ENCODE assay signal across 8 mouse cellular contexts in the genomic region with DNA sequence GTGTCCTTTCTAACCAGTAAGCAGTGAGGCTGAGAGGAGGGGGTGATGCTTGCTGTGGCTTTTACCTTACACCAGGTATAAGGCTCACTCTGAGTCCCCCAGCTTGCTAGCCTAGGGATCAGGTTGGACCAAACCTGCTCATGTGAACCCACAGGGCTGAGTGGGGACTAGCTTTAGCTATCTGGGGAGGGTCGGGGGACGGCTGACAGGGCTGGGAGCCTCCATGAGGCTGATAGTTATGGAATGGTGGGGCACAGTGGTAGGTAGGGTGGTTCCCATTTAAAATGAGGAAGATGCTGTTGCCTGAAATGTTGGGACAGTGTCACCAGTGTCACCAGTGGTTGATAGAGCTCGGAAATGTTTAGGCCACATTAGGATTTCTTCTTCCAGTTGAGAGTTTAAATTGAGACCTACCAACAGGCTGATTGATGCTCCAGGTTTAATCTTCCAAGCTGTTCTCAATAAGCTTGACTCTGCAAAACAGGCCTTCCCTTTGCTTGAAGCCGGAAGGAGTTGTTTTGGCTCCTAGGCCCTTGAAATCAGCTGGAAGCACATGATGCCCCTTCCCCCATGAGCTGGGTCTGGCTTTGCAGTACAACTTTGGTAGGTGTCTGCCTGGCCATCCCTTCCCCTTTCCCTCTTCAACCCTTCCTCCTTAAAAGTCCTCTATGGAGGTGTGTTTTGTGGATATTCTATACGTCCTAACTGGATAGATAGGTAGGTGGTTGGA. TPM values are rescaled to one million over a fixed set of nuclear protein-coding genes. Genes with fewer than 3 reads are reported as not detected.
A peak's percentile ranks its signal among the peaks of the same experiment; 100 is the strongest.
DNase-seq lines count a peak whose midpoint lies in the region; ATAC-seq and TF ChIP-seq lines count a peak whose summit lies in the region.

No protein-coding gene starts in this region.

- no peaks in the 10 kb centered on the region for H3K9me3 ChIP-seq in hindbrain, embryonic 12.5 days (replicated peaks)
- H3K9me3 ChIP-seq in liver, embryonic 16.5 days (replicated peaks; ENCODE audit: control insufficient read depth, low read length) = no peaks in the 10 kb centered on the region

- peak overlapping the region; percentile 59 for H3K4me3 ChIP-seq in hindbrain, embryonic 12.5 days
- H3K4me3 ChIP-seq in liver, embryonic 16.5 days (ENCODE audit: low read depth, low read length) = peak overlapping the region; percentile 77

- H3K4me1 ChIP-seq in hindbrain, embryonic 12.5 days = peaks cover 35% of the 10 kb centered on the region
- H3K4me1 ChIP-seq in liver, embryonic 16.5 days (ENCODE audit: control insufficient read depth, low read depth, low read length) = peaks cover 5% of the 10 kb centered on the region

- no peaks in the 10 kb centered on the region for H3K36me3 ChIP-seq in hindbrain, embryonic 12.5 days
- no peaks in the 10 kb centered on the region for H3K36me3 ChIP-seq in liver, embryonic 16.5 days (ENCODE audit: control insufficient read depth, insufficient read depth)

- H3K27ac ChIP-seq in hindbrain, embryonic 12.5 days = no peak overlapping the region
- no peak overlapping the region for H3K27ac ChIP-seq in liver, embryonic 16.5 days (ENCODE audit: low read length)

- DNase-seq in cerebellum, postnatal 10 days = peak; percentile 17 to 23
- no peak for DNase-seq in cerebellum, postnatal 36 days
- DNase-seq in brain, embryonic 14.5 days (ENCODE audit: low read depth) = peak; percentile 21
- no peak for DNase-seq in thymus, postnatal 36 days
- DNase-seq in adrenal gland, adult 8-10 months = no peak

- no peaks in the 10 kb centered on the region for H3K27me3 ChIP-seq in hindbrain, embryonic 12.5 days
- H3K27me3 ChIP-seq in liver, embryonic 16.5 days (ENCODE audit: control insufficient read depth, insufficient read depth, low read depth, low read length) = peaks cover 12% of the 10 kb centered on the region

- peak overlapping the region; percentile 79 for H3K9ac ChIP-seq in hindbrain, embryonic 12.5 days
- H3K9ac ChIP-seq in liver, embryonic 16.5 days (ENCODE audit: low read depth, low read length) = peak overlapping the region; percentile 9; the same call in 1 of the 2 replicates

- TF ChIP-seq POLR2A in brain, embryonic 14.5 days (IDR thresholded peaks at IDR 0.05; ENCODE audit: borderline replicate concordance, extremely low read depth, insufficient read depth, insufficient read length, poor library complexity, severe bottlenecking) = no peak

- ATAC-seq in hindbrain, embryonic 12.5 days (ENCODE audit: low FRiP score) = no peak
- ATAC-seq in liver, embryonic 16.5 days (ENCODE audit: low read depth) = no peak
- no peak for ATAC-seq in CD4-positive, CD25-positive, alpha-beta regulatory T cell, adult 4 months

- TF ChIP-seq CTCF in brain, embryonic 14.5 days (IDR thresholded peaks at IDR 0.05; ENCODE audit: borderline replicate concordance, extremely low read depth, insufficient read depth, insufficient read length) = no peak

- H3K4me2 ChIP-seq in hindbrain, embryonic 12.5 days (replicated peaks) = peak overlapping the region; percentile 99
- peak overlapping the region; percentile 81 for H3K4me2 ChIP-seq in liver, embryonic 16.5 days (ENCODE audit: low read depth, low read length)

- WGBS in hindbrain, embryonic 12.5 days = 59% methylated on average over 5 of the region's 5 CpGs
- 49% methylated on average over 5 of the region's 5 CpGs for WGBS in liver, embryonic 16.5 days (ENCODE audit: insufficient replicate concordance)

RNA-seq across cellular contexts. Expression of a gene that starts 1.8 kb away (rescaled TPM):
- 40.4 and 44.5 TPM in 2 replicates for polyA plus RNA-seq in brain, embryonic 14.5 days (2012; rRNA removed)
- 28.0 and 29.2 TPM in 2 replicates for polyA plus RNA-seq in hindbrain, embryonic 12.5 days (2016; fragmentation: Nextera tagmentation; extraction: Ambion mirVana)
- 3.2 and 3.8 TPM in 2 replicates for polyA plus RNA-seq in liver, embryonic 16.5 days (2015; fragmentation: Nextera tagmentation; extraction: Ambion mirVana)
- 1 to 10 TPM; 3.4 to 4.0 TPM for polyA plus RNA-seq in CD4-positive, CD25-positive, alpha-beta regulatory T cell, adult 4 months (2017; shearing (Covaris generic))
- total RNA-seq in adrenal gland, adult 8-10 months (2022) = 10 to 100 TPM; 40.5 to 53.1 (median 47.2) TPM

Comparison
In these comparisons a context has a peak if more than half of its experiments do, and no peak if none do; other contexts are left out.
1. DNase-seq: peak in cerebellum, postnatal 10 days (2 of 2) and brain, embryonic 14.5 days (single experiment); none in cerebellum, postnatal 36 days (0 of 2), thymus, postnatal 36 days (0 of 2) and adrenal gland, adult 8-10 months (single experiment).